Mouse (Mus musculus) CH12.LX (cell line): ENCODE data around the gene Nyx. TPM values are rescaled to one million over a fixed set of nuclear protein-coding genes. Genes with fewer than 3 reads are reported as not detected.

Experiments used
- DNase-seq: peaks from one replicate; pipeline ENCODE4 v3.0.0-alpha.2; 2013; ENCODE audit errors: extremely low read depth
- H3K27ac ChIP-seq: 2 replicates; pipeline ENCODE4 v1.5.1; 2012; ENCODE audit warnings: low read depth, mild to moderate bottlenecking, control low read depth, moderate library complexity; ENCODE audit not compliant: insufficient read depth
- H3K27me3 ChIP-seq: replicated peaks from 2 replicates; pipeline ENCODE3; 2012; ENCODE audit warnings: inconsistent platforms
- H3K36me3 ChIP-seq, 2 experiments: replicated peaks in 1 of 2; 2 replicates each; pipeline versions ENCODE3 to v1.6.1; 2012; ENCODE audit warnings: inconsistent platforms in 1 of 2, low read length in 1 of 2, mild to moderate bottlenecking in 1 of 2, mixed read lengths in 1 of 2, moderate library complexity in 1 of 2; ENCODE audit not compliant: control insufficient read depth in 1 of 2, insufficient read depth in 1 of 2
- H3K4me1 ChIP-seq, 2 experiments: 2 replicates each; pipeline ENCODE4 v1.6.1; 2012; ENCODE audit warnings: inconsistent platforms in 1 of 2, moderate library complexity in 1 of 2; ENCODE audit not compliant: insufficient read depth in 2 of 2, control insufficient read depth in 1 of 2
- H3K4me2 ChIP-seq: 2 replicates; pipeline ENCODE4 v1.6.1; 2012; ENCODE audit warnings: low read depth, mild to moderate bottlenecking, control low read depth; ENCODE audit not compliant: poor library complexity, insufficient read depth, severe bottlenecking
- H3K4me3 ChIP-seq, 3 experiments: fragments of 150-350 bp in 1 of 3; sonication (generic) in 1 of 3; replicated peaks in 1 of 3; 2 replicates each; pipeline versions ENCODE3 to v1.5.1; 2011 to 2012; ENCODE audit warnings: low read depth in 2 of 3, low read length in 2 of 3, mild to moderate bottlenecking in 2 of 3, moderate library complexity in 2 of 3, control low read depth in 1 of 3, improper control_type of control experiment in 1 of 3, inconsistent platforms in 1 of 3, mixed read lengths in 1 of 3; ENCODE audit not compliant: poor library complexity in 1 of 3
- H3K79me2 ChIP-seq: replicated peaks from 2 replicates; pipeline ENCODE4 v1.6.1; 2012; ENCODE audit warnings: mild to moderate bottlenecking, moderate library complexity; ENCODE audit not compliant: control insufficient read depth, poor library complexity, insufficient read depth, severe bottlenecking; ENCODE audit errors: extremely low read depth
- H3K9ac ChIP-seq: 2 replicates; pipeline ENCODE4 v1.6.1; 2012; ENCODE audit warnings: low read depth, mild to moderate bottlenecking, control low read depth, moderate library complexity; ENCODE audit not compliant: insufficient read depth
- H3K9me3 ChIP-seq: replicated peaks from 2 replicates; pipeline ENCODE3; 2012; ENCODE audit warnings: low read length, inconsistent platforms, mixed read lengths
- CHD1 ChIP-seq: IDR thresholded peaks from 2 replicates; pipeline ENCODE4 v1.6.1; 2012; ENCODE audit warnings: low read depth, low read length, improper control_type of control experiment, inconsistent platforms
- CHD2 ChIP-seq: IDR thresholded peaks from 2 replicates; pipeline ENCODE4 v1.6.1; 2011; ENCODE audit warnings: low read length, improper control_type of control experiment
- CTCF ChIP-seq, 2 experiments: IDR thresholded peaks in 1 of 2; conservative IDR thresholded peaks in 1 of 2; 2 replicates each; pipeline ENCODE4 v1.5.1; 2011 to 2012; ENCODE audit warnings: low read depth in 2 of 2, low read length in 2 of 2, improper control_type of control experiment in 1 of 2, inconsistent platforms in 1 of 2, mild to moderate bottlenecking in 1 of 2, moderate library complexity in 1 of 2
- E2F4 ChIP-seq: IDR thresholded peaks from 2 replicates; pipeline ENCODE4 v1.6.1; 2011; ENCODE audit warnings: low read depth, low read length, improper control_type of control experiment; ENCODE audit not compliant: insufficient replicate concordance
- EP300 ChIP-seq: IDR thresholded peaks from 2 replicates; pipeline ENCODE4 v1.6.1; 2011; ENCODE audit warnings: low read length, improper control_type of control experiment
- ETS1 ChIP-seq: conservative IDR thresholded peaks from 2 replicates; pipeline ENCODE4 v1.6.1; 2012; ENCODE audit warnings: low read depth, mild to moderate bottlenecking, inconsistent platforms, low read length, improper control_type of control experiment, moderate library complexity
- IRF4 ChIP-seq: IDR thresholded peaks from 2 replicates; pipeline ENCODE4 v1.6.1; 2014; ENCODE audit warnings: low read depth, mild to moderate bottlenecking, inconsistent platforms, low read length, improper control_type of control experiment
- JUN ChIP-seq: IDR thresholded peaks from 2 replicates; pipeline ENCODE4 v1.6.1; 2011; ENCODE audit warnings: low read depth, mild to moderate bottlenecking, low read length, improper control_type of control experiment, moderate library complexity; ENCODE audit not compliant: insufficient read depth
- JUND ChIP-seq: conservative IDR thresholded peaks from 2 replicates; pipeline ENCODE4 v1.6.1; 2011; ENCODE audit warnings: low read depth, low read length, improper control_type of control experiment
- KAT2A ChIP-seq: IDR thresholded peaks from 2 replicates; pipeline ENCODE4 v1.6.1; 2012; ENCODE audit warnings: low read length, improper control_type of control experiment, inconsistent platforms; ENCODE audit not compliant: insufficient replicate concordance
- MAFK ChIP-seq: IDR thresholded peaks from 2 replicates; pipeline ENCODE4 v1.6.1; 2011; ENCODE audit warnings: low read length, improper control_type of control experiment; ENCODE audit not compliant: insufficient replicate concordance
- MAX ChIP-seq: IDR thresholded peaks from 2 replicates; pipeline ENCODE4 v1.6.1; 2011; ENCODE audit warnings: low read length, improper control_type of control experiment
- MAZ ChIP-seq: IDR thresholded peaks from 2 replicates; pipeline ENCODE4 v1.6.1; 2012; ENCODE audit warnings: low read depth, mild to moderate bottlenecking, inconsistent platforms, low read length, improper control_type of control experiment, moderate library complexity
- MEF2A ChIP-seq: IDR thresholded peaks from 2 replicates; pipeline ENCODE4 v1.6.1; 2014; ENCODE audit warnings: low read depth, mild to moderate bottlenecking, inconsistent platforms, low read length, improper control_type of control experiment, borderline replicate concordance
- MYC ChIP-seq: IDR thresholded peaks from 2 replicates; pipeline ENCODE4 v1.6.1; 2011; ENCODE audit warnings: low read depth, mild to moderate bottlenecking, improper control_type of control experiment, low read length
- NELFE ChIP-seq: IDR thresholded peaks from 2 replicates; pipeline ENCODE4 v1.6.1; 2011; ENCODE audit warnings: low read depth, low read length, improper control_type of control experiment
- NRF1 ChIP-seq: IDR thresholded peaks from 2 replicates; pipeline ENCODE4 v1.6.1; 2014; ENCODE audit warnings: low read depth, mild to moderate bottlenecking, inconsistent platforms, low read length, improper control_type of control experiment, moderate library complexity
- PAX5 ChIP-seq: IDR thresholded peaks from 2 replicates; pipeline ENCODE4 v1.6.1; 2012; ENCODE audit warnings: low read length, inconsistent platforms, mixed read lengths
- POLR2A ChIP-seq: IDR thresholded peaks from 2 replicates; pipeline ENCODE4 v1.6.1; 2011; ENCODE audit warnings: low read depth, mild to moderate bottlenecking, improper control_type of control experiment, low read length
- POLR2AphosphoS2 ChIP-seq: IDR thresholded peaks from 2 replicates; pipeline ENCODE4 v1.6.1; 2011; ENCODE audit warnings: low read depth, low read length, improper control_type of control experiment
- RAD21 ChIP-seq: IDR thresholded peaks from 2 replicates; pipeline ENCODE4 v1.6.1; 2011; ENCODE audit warnings: low read depth, mild to moderate bottlenecking, low read length, improper control_type of control experiment, moderate library complexity
- RCOR1 ChIP-seq: conservative IDR thresholded peaks from 2 replicates; pipeline ENCODE4 v1.6.1; 2012; ENCODE audit warnings: low read depth, mild to moderate bottlenecking, inconsistent platforms, low read length, improper control_type of control experiment
- SIN3A ChIP-seq: IDR thresholded peaks from 2 replicates; pipeline ENCODE4 v1.6.1; 2012; ENCODE audit warnings: low read length, improper control_type of control experiment, inconsistent platforms
- SMC3 ChIP-seq: IDR thresholded peaks from 2 replicates; pipeline ENCODE4 v1.6.1; 2011; ENCODE audit warnings: low read depth, low read length, improper control_type of control experiment
- TCF12 ChIP-seq: IDR thresholded peaks from 2 replicates; pipeline ENCODE4 v1.6.1; 2014; ENCODE audit warnings: low read depth, mild to moderate bottlenecking, inconsistent platforms, low read length, improper control_type of control experiment
- UBTF ChIP-seq: IDR thresholded peaks from 2 replicates; pipeline ENCODE4 v1.6.1; 2012; ENCODE audit warnings: low read depth, mild to moderate bottlenecking, inconsistent platforms, low read length, improper control_type of control experiment, moderate library complexity
- USF1 ChIP-seq: IDR thresholded peaks from 2 replicates; pipeline ENCODE4 v1.6.1; 2014; ENCODE audit warnings: low read depth, mild to moderate bottlenecking, inconsistent platforms, low read length, improper control_type of control experiment
- ZKSCAN1 ChIP-seq: IDR thresholded peaks from 2 replicates; pipeline ENCODE4 v1.6.1; 2012; ENCODE audit warnings: low read depth, inconsistent platforms, low read length, improper control_type of control experiment, borderline replicate concordance
- ZMIZ1 ChIP-seq: IDR thresholded peaks from 2 replicates; pipeline ENCODE4 v1.6.1; 2012; ENCODE audit warnings: low read depth, mild to moderate bottlenecking, inconsistent platforms, low read length, improper control_type of control experiment
- ZNF384 ChIP-seq: IDR thresholded peaks from 2 replicates; pipeline ENCODE4 v1.6.1; 2012; ENCODE audit warnings: low read depth, low read length, improper control_type of control experiment, inconsistent platforms
- dilution Hi-C: fragments of 300-500 bp; cut with MboI; formaldehyde crosslinking; loops from 2 replicates; pipeline ENCODE4 v1.14.3; 2020; ENCODE audit warnings: low sequenced_read_pairs; ENCODE audit not compliant: extremely low pct_unique_long_range_greater_than_20kb, extremely low pct_ligation_motif_present
- in situ Hi-C: fragments of 300-500 bp; cut with MboI; formaldehyde crosslinking; loops from 3 replicates; pipeline ENCODE4 v1.14.3; 2019; ENCODE audit warnings: low sequenced_read_pairs, low pct_ligation_motif_present, low pct_unique_long_range_greater_than_20kb, mixed read lengths
- polyA plus RNA-seq: library from polyadenylated mRNA; unstranded; fragments of >175 nt; gene quantifications from 2 replicates; pipeline ENCODE4 v1.2.1, GENCODE M21; 2012; ENCODE audit warnings: low read depth; ENCODE audit not compliant: insufficient read length
- total RNA-seq, 2 experiments: library from RNA; depleted of rRNA; stranded (reverse); fragments of 300-350 nt in 1 of 2; fragments of >200 nt in 1 of 2; gene quantifications; 2 replicates each; pipeline ENCODE4 v1.2.3; 2012 to 2014

The Nyx gene
- total and polyA plus RNA-seq, 3 experiments, result 0.04 TPM; not detected in 2

DNA sequence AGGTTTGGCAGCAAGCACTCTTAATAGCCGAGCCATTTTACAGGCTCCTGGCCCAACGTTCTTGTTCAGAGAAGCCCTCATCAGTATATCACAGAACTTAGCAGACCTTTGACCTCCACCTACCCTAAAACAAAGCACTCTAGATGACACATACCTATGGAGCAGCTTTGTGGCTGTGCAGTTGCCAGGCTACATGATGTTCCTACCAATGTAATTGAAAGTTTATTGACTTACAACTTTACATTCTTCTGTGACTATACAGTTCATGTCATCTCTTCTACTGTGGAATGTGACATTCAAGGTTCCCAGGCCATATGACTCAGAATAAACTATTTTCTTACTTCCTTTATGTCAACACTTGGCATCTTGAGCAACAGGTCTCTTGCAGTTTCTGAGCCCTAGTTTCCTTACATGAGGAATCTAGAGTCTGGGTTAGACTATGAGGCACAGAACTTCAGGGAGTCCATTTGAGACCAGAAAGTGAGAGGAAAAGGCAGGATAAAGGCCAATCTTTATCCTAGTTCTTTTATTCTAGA, 2.9 kb upstream of the Nyx start:
- H3K4me3 ChIP-seq, result no peak overlapping the region
- H3K36me3 ChIP-seq, result no peaks in the 10 kb centered on the region
- H3K79me2 ChIP-seq, result no peaks in the 10 kb centered on the region
- H3K4me1 ChIP-seq, result peaks cover 0 to 4% of the 10 kb centered on the region in 2 experiments; a peak in 1 of 4 replicates
- no peak overlapping the region for H3K27ac ChIP-seq
- H3K4me2 ChIP-seq, result no peak overlapping the region
- no peaks in the 10 kb centered on the region for H3K27me3 ChIP-seq
- H3K9me3 ChIP-seq, result no peaks in the 10 kb centered on the region
- dilution Hi-C loops, result no loop called here
- no peak for DNase-seq
- H3K9ac ChIP-seq, result no peak overlapping the region
- no peak for TF ChIP-seq CTCF (conservative IDR thresholded peaks at IDR 0.05 in 1 of 2, IDR thresholded peaks at IDR 0.05 in 1 of 2; ENCODE audit: low read depth in 2 of 2, low read length in 2 of 2)
- TF ChIP-seq RCOR1, result no peak
- no peak for TF ChIP-seq TCF12
- no peak for TF ChIP-seq MAFK
- TF ChIP-seq SIN3A, result no peak
- no peak for TF ChIP-seq CHD2
- no peak for TF ChIP-seq E2F4
- TF ChIP-seq ZNF384, result no peak
- no peak for TF ChIP-seq IRF4
- TF ChIP-seq JUN, result no peak
- no peak for TF ChIP-seq MEF2A
- no peak for TF ChIP-seq POLR2A
- TF ChIP-seq SMC3, result no peak
- TF ChIP-seq NELFE, result no peak
- no peak for TF ChIP-seq UBTF
- no peak for TF ChIP-seq POLR2AphosphoS2
- TF ChIP-seq MAZ, result no peak
- TF ChIP-seq ZMIZ1, result no peak
- no peak for TF ChIP-seq NRF1
- in situ Hi-C loops, result loop anchor here (10.0 to 25.0 kb wide), 2 partner anchors 192 to 226 kb away; no protein-coding TSS in a partner anchor

DNA sequence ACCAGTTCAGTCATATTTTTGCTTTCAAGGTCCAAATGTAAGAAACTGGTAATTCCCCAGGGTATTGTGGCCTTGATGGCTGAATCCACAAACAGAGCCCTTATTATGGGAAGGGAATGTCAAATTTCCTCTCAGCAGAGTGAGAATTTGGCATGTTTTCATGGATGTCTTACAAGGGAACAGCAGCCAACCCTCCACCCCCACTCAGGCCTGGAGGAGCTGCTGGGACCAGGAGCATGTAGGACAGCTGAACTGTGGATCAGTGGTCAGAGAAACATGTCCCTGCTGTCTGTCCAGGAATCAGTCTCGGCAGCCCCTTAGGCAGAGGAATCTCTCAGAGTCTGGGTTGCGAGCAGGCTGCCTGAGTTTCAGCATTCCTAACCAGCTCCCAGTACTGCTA, 771 bp downstream of the Nyx start:
- TF ChIP-seq MYC (no peak), SIN3A (no peak), UBTF (no peak), CTCF (conservative IDR thresholded peaks at IDR 0.05 in 1 of 2, IDR thresholded peaks at IDR 0.05 in 1 of 2; ENCODE audit: low read depth in 2 of 2, low read length in 2 of 2) (no peak), ZMIZ1 (no peak), EP300 (no peak), MEF2A (no peak), USF1 (no peak), POLR2A (no peak), ZKSCAN1 (no peak), PAX5 (no peak), TCF12 (no peak), RAD21 (no peak), KAT2A (no peak), NELFE (no peak), JUND (no peak), CHD1 (no peak), ETS1 (no peak), MAX (no peak)
- Histone ChIP-seq H3K4me1 (no peaks in the 10 kb centered on the region), H3K9me3 (no peaks in the 10 kb centered on the region), H3K9ac (no peak overlapping the region), H3K4me2 (no peak overlapping the region), H3K27me3 (no peaks in the 10 kb centered on the region), H3K27ac (no peak overlapping the region), H3K79me2 (no peaks in the 10 kb centered on the region), H3K4me3 (no peak overlapping the region), H3K36me3 (no peaks in the 10 kb centered on the region)
- dilution Hi-C loops, result no loop called here
- no peak for DNase-seq
- in situ Hi-C loops, result loop anchor here (5.0 to 25.0 kb wide), 3 partner anchors 46 to 229 kb away; no protein-coding TSS in a partner anchor
